Mouse (Mus musculus) limb, embryonic 11.5 days (tissue): ENCODE results near the gene Vps18. TPM values are rescaled to one million over a fixed set of nuclear protein-coding genes. Genes with fewer than 3 reads are reported as not detected.
A peak's percentile ranks its signal among the peaks of the same experiment; 100 is the strongest.

ENCODE experiments used
- ATAC-seq: fragments of 200-750 bp; cut with Nextera tagmentation; 2 replicates; pipeline ENCODE4 v1.8.0; 2017; ENCODE audit warnings: low read depth; ENCODE audit not compliant: insufficient number of reproducible peaks, low FRiP score, low TSS enrichment
- DNase-seq: peaks from one replicate; pipeline ENCODE4 v3.0.0-alpha.2; 2015; ENCODE audit warnings: low spot score
- H3K27ac ChIP-seq: fragments of 300-500 bp; sonication (generic); replicated peaks from 2 replicates; pipeline ENCODE4 v1.5.1; 2014; ENCODE audit warnings: low read depth, mild to moderate bottlenecking, low read length
- H3K27me3 ChIP-seq: fragments of 300-500 bp; sonication (generic); 2 replicates; pipeline ENCODE4 v1.6.1; 2014; ENCODE audit warnings: mild to moderate bottlenecking, low read length, mixed read lengths; ENCODE audit not compliant: control insufficient read depth, insufficient read depth
- H3K36me3 ChIP-seq: fragments of 300-500 bp; sonication (generic); 2 replicates; pipeline ENCODE4 v1.6.1; 2014; ENCODE audit warnings: mild to moderate bottlenecking, low read length, moderate library complexity, mixed read lengths; ENCODE audit not compliant: control insufficient read depth, insufficient read depth
- H3K4me1 ChIP-seq: fragments of 300-500 bp; sonication (generic); 2 replicates; pipeline ENCODE4 v1.6.1; 2014; ENCODE audit warnings: low read length, mixed read lengths; ENCODE audit not compliant: control insufficient read depth, insufficient read depth
- H3K4me2 ChIP-seq: fragments of 300-500 bp; sonication (generic); 2 replicates; pipeline ENCODE4 v1.6.1; 2014; ENCODE audit warnings: low read depth, mild to moderate bottlenecking, moderate library complexity; ENCODE audit not compliant: severe bottlenecking
- H3K4me3 ChIP-seq: fragments of 300-500 bp; sonication (generic); 2 replicates; pipeline ENCODE4 v1.5.1; 2014; ENCODE audit warnings: low read depth, low read length
- H3K9ac ChIP-seq: fragments of 300-500 bp; sonication (generic); 2 replicates; pipeline ENCODE4 v1.6.1; 2014; ENCODE audit warnings: mild to moderate bottlenecking, low read length
- H3K9me3 ChIP-seq: fragments of 300-500 bp; sonication (generic); 2 replicates; pipeline ENCODE4 v1.6.1; 2016; ENCODE audit warnings: low read length; ENCODE audit not compliant: control insufficient read depth
- WGBS: fragments of 180-500 bp; shearing (Covaris S2); extraction: QIAGEN DNeasy Blood & Tissue Kit; methylation state at CpG from one replicate; pipeline ENCODE4 v1.1.7; 2014; 5-methylcytosine and 5-hydroxymethylcytosine counted together
- polyA plus RNA-seq: library from polyadenylated mRNA; unstranded; fragments of >200 nt; fragmentation: Nextera tagmentation; extraction: Ambion mirVana; gene quantifications from 2 replicates; pipeline ENCODE4 v1.2.1, GENCODE M21; 2014

The Vps18 gene
- polyA plus RNA-seq, 1 experiment from 2014 or later, result 12.1 TPM

- under 1% methylated on average over 60 of the region's 61 CpGs for WGBS
- no peak for ATAC-seq
- Histone ChIP-seq H3K4me3 (peak overlapping the region; percentile 36), H3K4me1 (peaks cover 38% of the 10 kb centered on the region), H3K9ac (peak overlapping the region; percentile 24; the same call in 1 of the 2 replicates), H3K9me3 (no peaks in the 10 kb centered on the region), H3K36me3 (no peaks in the 10 kb centered on the region), H3K27me3 (peaks cover 95% of the 10 kb centered on the region), H3K4me2 (peak overlapping the region; percentile 69), H3K27ac (no peak overlapping the region)
- DNase-seq, result peak; percentile 59
Observed at GRCm38 (mm10) chr2:119326161-119327101, 37.9 kb downstream of the Vps18 start.

DNA sequence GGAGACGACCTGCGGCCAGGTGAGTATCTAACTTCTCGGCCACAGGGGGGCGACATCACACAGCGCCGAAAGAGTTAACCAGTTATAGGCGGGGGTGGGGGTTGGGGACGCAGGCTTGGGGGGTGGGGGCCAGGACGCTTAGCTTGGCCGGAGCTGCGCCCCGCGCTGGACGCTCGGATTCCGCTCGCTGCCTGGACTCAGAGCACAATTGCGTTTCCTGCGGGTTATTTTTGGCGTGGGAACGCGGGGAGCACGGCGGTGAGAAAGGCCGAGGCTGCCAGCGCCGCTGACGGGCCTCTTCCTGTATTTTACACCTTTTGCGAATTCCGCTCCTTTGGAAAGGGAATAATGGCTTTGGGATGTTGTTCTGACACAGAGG, 38.6 kb downstream of the Vps18 start:
- Histone ChIP-seq H3K4me1 (peaks cover 32% of the 10 kb centered on the region), H3K4me3 (peak overlapping the region; percentile 36), H3K4me2 (peak overlapping the region; percentile 69), H3K36me3 (no peaks in the 10 kb centered on the region), H3K9me3 (no peaks in the 10 kb centered on the region), H3K9ac (peak overlapping the region; percentile 27; the same call in 1 of the 2 replicates), H3K27ac (no peak overlapping the region), H3K27me3 (peaks cover 93% of the 10 kb centered on the region)
- under 1% methylated on average over 30 of the region's 30 CpGs for WGBS
- DNase-seq, result peak; percentile 69
- no peak for ATAC-seq

GRCm38 (mm10) chr2:119327942-119328526, 39.5 kb downstream of the Vps18 start:
- H3K9ac ChIP-seq, result no peak overlapping the region
- no peak overlapping the region for H3K4me2 ChIP-seq
- peaks cover 89% of the 10 kb centered on the region for H3K27me3 ChIP-seq
- ATAC-seq (no peak), DNase-seq (no peak)
- 15% methylated on average over 11 of the region's 11 CpGs for WGBS
- H3K4me1 ChIP-seq, result peaks cover 25% of the 10 kb centered on the region
- H3K36me3 ChIP-seq, result no peaks in the 10 kb centered on the region
- no peaks in the 10 kb centered on the region for H3K9me3 ChIP-seq
- H3K4me3 ChIP-seq, result no peak overlapping the region
- H3K27ac ChIP-seq, result no peak overlapping the region

DNA sequence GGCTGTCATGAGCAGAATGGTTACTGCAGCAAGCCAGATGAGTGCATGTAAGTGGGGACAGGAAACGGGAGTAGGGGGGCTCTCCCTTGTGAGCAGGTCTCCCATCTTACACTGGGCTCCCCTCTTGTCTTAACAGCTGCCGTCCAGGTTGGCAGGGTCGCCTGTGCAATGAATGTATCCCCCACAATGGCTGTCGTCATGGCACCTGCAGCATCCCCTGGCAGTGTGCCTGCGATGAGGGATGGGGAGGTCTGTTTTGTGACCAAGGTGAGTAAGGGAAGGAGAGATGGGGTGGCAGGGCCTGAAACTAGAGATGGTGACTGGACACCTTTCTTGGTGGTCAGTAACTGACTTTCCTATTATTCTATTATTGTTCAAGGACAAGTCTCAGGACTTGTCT, 40.0 kb downstream of the Vps18 start:
- no peak overlapping the region for H3K9ac ChIP-seq
- peaks cover 83% of the 10 kb centered on the region for H3K27me3 ChIP-seq
- no peaks in the 10 kb centered on the region for H3K36me3 ChIP-seq
- peaks cover 25% of the 10 kb centered on the region for H3K4me1 ChIP-seq
- no peak overlapping the region for H3K27ac ChIP-seq
- ATAC-seq (no peak), DNase-seq (no peak)
- no peak overlapping the region for H3K4me2 ChIP-seq
- WGBS, result 44% methylated on average over 5 of the region's 5 CpGs
- no peak overlapping the region for H3K4me3 ChIP-seq
- no peaks in the 10 kb centered on the region for H3K9me3 ChIP-seq

DNA sequence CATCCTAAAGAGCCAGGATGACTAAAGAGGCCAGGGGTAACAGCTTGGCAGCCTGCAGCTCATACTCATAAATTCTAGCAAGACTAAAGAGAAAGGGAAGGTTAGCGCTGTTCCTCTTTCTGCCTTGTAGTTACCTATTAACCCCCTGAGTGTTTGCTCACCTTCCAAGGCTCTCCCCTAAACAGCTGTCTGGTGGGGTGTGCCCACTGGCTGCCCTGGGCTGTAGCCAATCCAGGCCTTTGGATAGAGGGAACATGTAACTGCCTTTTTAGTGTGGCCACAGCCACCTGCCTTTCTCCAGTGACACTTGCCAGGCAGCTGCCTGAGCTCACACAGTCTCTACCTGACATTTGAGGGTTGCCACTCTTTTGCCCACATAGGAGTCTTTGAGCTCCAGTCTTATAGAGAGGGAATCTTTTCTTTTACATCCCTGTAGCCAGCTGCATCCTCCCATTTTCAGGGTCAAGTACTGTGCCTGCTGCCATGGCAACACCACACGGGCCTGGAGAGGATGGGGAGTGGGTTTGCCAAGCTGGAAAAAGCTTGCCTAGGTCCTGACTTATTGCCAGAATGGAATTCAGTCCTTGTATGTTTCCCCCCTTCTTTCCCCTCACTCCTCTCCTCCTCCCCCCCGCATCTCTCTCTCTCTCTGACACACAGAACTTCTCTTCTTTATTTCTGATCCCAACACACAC, 40.7 kb downstream of the Vps18 start:
- 65% methylated on average over 3 of the region's 3 CpGs for WGBS

GRCm38 (mm10) chr2:119330795-119331194, 42.3 kb downstream of the Vps18 start:
- Histone ChIP-seq H3K4me1 (peaks cover 10% of the 10 kb centered on the region; the same call in 1 of the 2 replicates), H3K4me2 (no peak overlapping the region), H3K27me3 (peaks cover 61% of the 10 kb centered on the region), H3K36me3 (no peaks in the 10 kb centered on the region), H3K9ac (no peak overlapping the region), H3K9me3 (no peaks in the 10 kb centered on the region), H3K27ac (no peak overlapping the region), H3K4me3 (no peak overlapping the region)
- 87% methylated on average over 8 of the region's 8 CpGs for WGBS
- ATAC-seq (no peak), DNase-seq (no peak)

More for the DNA sequence above, 40.7 kb downstream of the Vps18 start:
- no peak overlapping the region for H3K4me3 ChIP-seq
- no peak overlapping the region for H3K4me2 ChIP-seq
- H3K4me1 ChIP-seq, result peaks cover 20% of the 10 kb centered on the region
- H3K9ac ChIP-seq, result no peak overlapping the region
- peaks cover 76% of the 10 kb centered on the region for H3K27me3 ChIP-seq
- H3K27ac ChIP-seq, result no peak overlapping the region
- DNase-seq (no peak), ATAC-seq (no peak)
- no peaks in the 10 kb centered on the region for H3K9me3 ChIP-seq
- H3K36me3 ChIP-seq, result no peaks in the 10 kb centered on the region

GRCm38 (mm10) chr2:119332177-119332661, 43.7 kb downstream of the Vps18 start:
- Histone ChIP-seq H3K4me1 (no peaks in the 10 kb centered on the region), H3K9me3 (no peaks in the 10 kb centered on the region), H3K27me3 (peaks cover 47% of the 10 kb centered on the region), H3K27ac (no peak overlapping the region), H3K4me3 (no peak overlapping the region), H3K9ac (no peak overlapping the region), H3K36me3 (no peaks in the 10 kb centered on the region), H3K4me2 (no peak overlapping the region)
- DNase-seq, result no peak
- 74% methylated on average over 24 of the region's 24 CpGs for WGBS
- no peak for ATAC-seq

GRCm38 (mm10) chr2:119334135-119334534, 45.6 kb downstream of the Vps18 start:
- H3K4me3 ChIP-seq, result no peak overlapping the region
- ATAC-seq (no peak), DNase-seq (no peak)
- H3K9me3 ChIP-seq, result no peaks in the 10 kb centered on the region
- no peaks in the 10 kb centered on the region for H3K4me1 ChIP-seq
- no peak overlapping the region for H3K27ac ChIP-seq
- H3K9ac ChIP-seq, result no peak overlapping the region
- 47% methylated on average over 1 of the region's 1 CpGs for WGBS
- H3K4me2 ChIP-seq, result no peak overlapping the region
- H3K27me3 ChIP-seq, result peaks cover 29% of the 10 kb centered on the region
- H3K36me3 ChIP-seq, result no peaks in the 10 kb centered on the region
